Mouse (Mus musculus) bone marrow, adult 2 months (tissue): ENCODE measurements around the gene 4930404N11Rik.

ENCODE experiments used
- CTCF ChIP-seq: fragments of 200-500 bp; IDR thresholded peaks from 2 replicates; pipeline ENCODE4 v1.5.1; 2011; ENCODE audit warnings: low read length, control low read depth; ENCODE audit not compliant: control insufficient read depth, insufficient read depth
- POLR2A ChIP-seq: fragments of 200-500 bp; IDR thresholded peaks from 2 replicates; pipeline ENCODE4 v1.6.1; 2011; ENCODE audit warnings: low read depth, mild to moderate bottlenecking, control low read depth, low read length, borderline replicate concordance; ENCODE audit not compliant: control insufficient read depth

- TF ChIP-seq CTCF, result no peak
- TF ChIP-seq POLR2A, result no peak
Observed at GRCm38 (mm10) chr10:81404720-81405119, 39.1 kb upstream of the 4930404N11Rik start.
